Mouse (Mus musculus): Measurements from ENCODE around the gene Emilin2. TPM values are rescaled to one million over a fixed set of nuclear protein-coding genes. Genes with fewer than 3 reads are reported as not detected.
"Not testable (repeated sequence)": the region's sequence is repeated elsewhere in the genome, so short reads cannot be mapped to it uniquely, and the experiment has no call there.

Gene Emilin2
- 4.7 and 5.9 TPM in 2 replicates for polyA plus RNA-seq (2015; fragmentation: Nextera tagmentation; extraction: Ambion mirVana)

GRCm38 (mm10) chr17:71311340-71312171, at the start of gene Emilin2:
TSS of gene Emilin2 (minus strand) at chr17:71311978.
- H3K4me2 ChIP-seq: peak within 1 kb of the TSS; percentile 100
- peaks cover 30% of the 10 kb centered on the region for H3K27me3 ChIP-seq (replicated peaks)
- peak within 1 kb of the TSS; percentile 55 for H3K4me3 ChIP-seq (replicated peaks)
- peak within 1 kb of the TSS; percentile 39; the same call in 1 of the 2 replicates for H3K9ac ChIP-seq
- 7% methylated on average over 20 of the region's 20 CpGs for WGBS
- no peak within 1 kb of the TSS for H3K27ac ChIP-seq
- no peak for ATAC-seq (ENCODE audit: insufficient read depth, low FRiP score, low read depth)
- H3K9me3 ChIP-seq: no peaks in the 10 kb centered on the region
- H3K36me3 ChIP-seq: no peaks in the 10 kb centered on the region
- H3K4me1 ChIP-seq: peaks cover 13% of the 10 kb centered on the region

GRCm38 (mm10) chr17:71355526-71355925, 43.7 kb upstream of the Emilin2 start:
- 41% methylated on average over 3 of the region's 3 CpGs for WGBS
- Histone ChIP-seq H3K9ac (no peak overlapping the region), H3K27ac (no peak overlapping the region), H3K4me3 (replicated peaks) (no peak overlapping the region), H3K4me2 (no peak overlapping the region), H3K36me3 (peaks cover 18% of the 10 kb centered on the region), H3K4me1 (no peaks in the 10 kb centered on the region), H3K27me3 (replicated peaks) (no peaks in the 10 kb centered on the region), H3K9me3 (no peaks in the 10 kb centered on the region)
- ATAC-seq (ENCODE audit: insufficient read depth, low FRiP score, low read depth): peak; percentile 43; the same call in 1 of the 2 replicates

DNA sequence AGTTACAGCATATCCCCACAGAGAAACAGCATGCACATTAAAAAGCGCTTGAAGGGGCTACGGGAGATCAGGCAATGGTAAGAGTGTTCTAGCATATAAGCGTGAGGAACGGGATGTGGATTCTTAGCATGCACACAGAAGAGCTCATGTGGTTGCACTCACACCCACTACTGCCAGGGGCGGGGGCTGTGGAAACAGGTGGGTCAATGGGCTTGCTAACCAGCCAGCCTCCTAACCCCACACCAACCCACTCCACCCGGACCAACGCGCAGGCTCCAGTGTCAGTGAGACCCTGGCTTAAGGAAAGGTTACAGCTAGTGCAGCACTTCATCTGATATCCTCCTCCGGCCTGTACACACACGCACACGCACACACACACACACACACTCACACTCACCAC, 42.4 kb upstream of the Emilin2 start:
- 94% methylated on average over 11 of the region's 11 CpGs for WGBS
- no peak for ATAC-seq (ENCODE audit: insufficient read depth, low FRiP score, low read depth)
- H3K9ac ChIP-seq: no peak overlapping the region
- H3K4me3 ChIP-seq (replicated peaks): no peak overlapping the region
- no peaks in the 10 kb centered on the region for H3K4me1 ChIP-seq
- H3K9me3 ChIP-seq: no peaks in the 10 kb centered on the region
- H3K27ac ChIP-seq: no peak overlapping the region
- no peak overlapping the region for H3K4me2 ChIP-seq
- H3K27me3 ChIP-seq (replicated peaks): no peaks in the 10 kb centered on the region
- peaks cover 10% of the 10 kb centered on the region for H3K36me3 ChIP-seq

GRCm38 (mm10) chr17:71348188-71348587, 36.4 kb upstream of the Emilin2 start:
- Histone ChIP-seq H3K27ac (no peak overlapping the region), H3K4me3 (replicated peaks) (no peak overlapping the region), H3K4me2 (no peak overlapping the region), H3K36me3 (peaks cover 18% of the 10 kb centered on the region), H3K9me3 (no peaks in the 10 kb centered on the region), H3K27me3 (replicated peaks) (no peaks in the 10 kb centered on the region), H3K9ac (no peak overlapping the region), H3K4me1 (no peaks in the 10 kb centered on the region)
- 91% methylated on average over 3 of the region's 3 CpGs for WGBS
- no peak for ATAC-seq (ENCODE audit: insufficient read depth, low FRiP score, low read depth)

GRCm38 (mm10) chr17:71342006-71342405, 30.2 kb upstream of the Emilin2 start:
- H3K4me2 ChIP-seq: no peak overlapping the region
- H3K4me3 ChIP-seq (replicated peaks): no peak overlapping the region
- 87% methylated on average over 3 of the region's 3 CpGs for WGBS
- H3K9ac ChIP-seq: no peak overlapping the region
- H3K9me3 ChIP-seq: no peaks in the 10 kb centered on the region
- no peak for ATAC-seq (ENCODE audit: insufficient read depth, low FRiP score, low read depth)
- H3K4me1 ChIP-seq: no peaks in the 10 kb centered on the region
- no peaks in the 10 kb centered on the region for H3K27me3 ChIP-seq (replicated peaks)
- no peak overlapping the region for H3K27ac ChIP-seq
- peaks cover 9% of the 10 kb centered on the region; the same call in 1 of the 2 replicates for H3K36me3 ChIP-seq

DNA sequence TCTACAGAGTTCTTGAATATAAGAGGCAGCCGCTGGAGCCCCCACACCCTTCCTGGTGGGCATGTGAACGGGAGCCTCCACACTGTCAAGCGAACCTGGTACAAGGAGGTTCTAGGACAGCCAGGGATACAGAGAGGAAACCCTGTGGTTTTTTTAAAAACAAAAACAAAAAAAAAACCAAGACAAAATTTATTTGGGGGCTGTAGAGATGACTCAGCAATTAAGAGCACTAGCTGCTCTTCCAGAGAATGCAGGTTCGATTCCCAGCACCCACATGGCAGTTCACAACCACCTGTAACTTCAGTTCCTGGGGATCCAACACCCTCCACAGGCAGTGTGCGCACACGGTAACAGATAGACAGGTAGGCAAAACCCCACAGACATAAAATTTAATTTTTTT, 26.8 kb upstream of the Emilin2 start:
- H3K4me2 ChIP-seq: no peak overlapping the region
- H3K4me3 ChIP-seq (replicated peaks): no peak overlapping the region
- ATAC-seq (ENCODE audit: insufficient read depth, low FRiP score, low read depth): no peak
- peaks cover 5% of the 10 kb centered on the region; the same call in 1 of the 2 replicates for H3K36me3 ChIP-seq
- H3K9ac ChIP-seq: no peak overlapping the region
- no peak overlapping the region for H3K27ac ChIP-seq
- H3K9me3 ChIP-seq: no peaks in the 10 kb centered on the region
- WGBS: 95% methylated on average over 6 of the region's 6 CpGs
- no peaks in the 10 kb centered on the region for H3K4me1 ChIP-seq
- no peaks in the 10 kb centered on the region for H3K27me3 ChIP-seq (replicated peaks)

DNA sequence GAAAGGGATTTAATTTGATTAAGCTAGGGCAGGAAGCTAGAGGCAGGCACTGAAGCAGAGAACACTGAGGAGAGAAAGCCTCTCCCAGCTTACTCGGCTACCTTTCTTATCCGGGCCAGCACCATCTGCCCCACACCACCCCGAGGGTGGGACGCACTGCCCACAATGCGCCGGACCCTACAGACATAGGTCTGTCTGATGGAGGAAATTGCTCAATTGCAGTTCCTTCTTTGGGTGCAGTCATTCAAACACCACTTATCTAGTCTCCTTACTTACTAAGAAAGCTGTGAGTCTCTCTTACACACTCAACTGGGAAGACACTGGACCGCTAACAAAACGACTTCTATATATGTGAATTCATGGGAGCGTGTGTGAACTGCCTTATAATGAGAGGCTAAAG, 25.8 kb upstream of the Emilin2 start:
- 91% methylated on average over 9 of the region's 9 CpGs for WGBS
- no peak overlapping the region for H3K4me2 ChIP-seq

GRCm38 (mm10) chr17:71336421-71336820, 24.6 kb upstream of the Emilin2 start:
- no peak for ATAC-seq (ENCODE audit: insufficient read depth, low FRiP score, low read depth)
- Histone ChIP-seq H3K36me3 (no peaks in the 10 kb centered on the region), H3K4me2 (no peak overlapping the region), H3K4me3 (replicated peaks) (no peak overlapping the region), H3K27ac (no peak overlapping the region), H3K27me3 (replicated peaks) (no peaks in the 10 kb centered on the region), H3K9me3 (no peaks in the 10 kb centered on the region), H3K4me1 (no peaks in the 10 kb centered on the region), H3K9ac (no peak overlapping the region)
- WGBS: 43% methylated on average over 8 of the region's 8 CpGs

More for the DNA sequence above, 25.8 kb upstream of the Emilin2 start:
- Histone ChIP-seq H3K27ac (no peak overlapping the region), H3K9me3 (no peaks in the 10 kb centered on the region), H3K9ac (no peak overlapping the region), H3K4me3 (replicated peaks) (no peak overlapping the region), H3K27me3 (replicated peaks) (no peaks in the 10 kb centered on the region), H3K36me3 (no peaks in the 10 kb centered on the region), H3K4me1 (no peaks in the 10 kb centered on the region)
- ATAC-seq (ENCODE audit: insufficient read depth, low FRiP score, low read depth): no peak

DNA sequence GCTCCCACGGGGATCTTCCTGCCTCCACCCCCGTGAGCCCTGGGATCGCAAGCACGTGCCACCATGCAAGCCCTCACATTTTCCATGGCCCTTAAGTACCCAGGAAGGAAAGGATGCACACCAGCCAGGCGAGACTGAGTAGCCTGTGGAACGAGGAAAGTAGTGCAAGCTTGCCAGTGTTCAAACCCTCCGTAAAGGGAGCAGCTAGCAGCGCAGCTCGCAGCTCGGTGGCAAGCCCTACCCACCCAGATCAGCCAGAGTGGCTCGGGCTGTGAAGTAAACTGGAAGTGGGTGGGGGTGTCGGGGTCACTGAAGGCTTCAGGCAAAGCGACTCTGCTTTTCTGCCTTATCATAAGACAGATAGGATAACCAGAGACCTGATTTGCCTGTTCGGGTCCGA, 20.5 kb upstream of the Emilin2 start:
- no peak overlapping the region for H3K9ac ChIP-seq
- H3K4me2 ChIP-seq: no peak overlapping the region
- WGBS: 46% methylated on average over 15 of the region's 15 CpGs
- H3K4me1 ChIP-seq: no peaks in the 10 kb centered on the region
- no peaks in the 10 kb centered on the region for H3K9me3 ChIP-seq
- H3K4me3 ChIP-seq (replicated peaks): no peak overlapping the region
- H3K27ac ChIP-seq: no peak overlapping the region
- no peak for ATAC-seq (ENCODE audit: insufficient read depth, low FRiP score, low read depth)
- no peaks in the 10 kb centered on the region for H3K27me3 ChIP-seq (replicated peaks)
- H3K36me3 ChIP-seq: no peaks in the 10 kb centered on the region

- not testable (repeated sequence) for H3K27ac ChIP-seq; H3K36me3 ChIP-seq; ATAC-seq (ENCODE audit: insufficient read depth, low FRiP score, low read depth); H3K27me3 ChIP-seq (replicated peaks); H3K4me3 ChIP-seq (replicated peaks); H3K9me3 ChIP-seq; H3K9ac ChIP-seq; H3K4me1 ChIP-seq; H3K4me2 ChIP-seq
- 92% methylated on average over 8 of the region's 8 CpGs for WGBS
Observed at GRCm38 (mm10) chr17:71320731-71321130, 9.0 kb upstream of the Emilin2 start.

GRCm38 (mm10) chr17:71319361-71319760, 7.6 kb upstream of the Emilin2 start:
- Histone ChIP-seq H3K27me3 (replicated peaks) (no peaks in the 10 kb centered on the region), H3K36me3 (no peaks in the 10 kb centered on the region), H3K9ac (no peak overlapping the region), H3K9me3 (no peaks in the 10 kb centered on the region), H3K4me3 (replicated peaks) (no peak overlapping the region), H3K4me2 (no peak overlapping the region), H3K27ac (no peak overlapping the region), H3K4me1 (no peaks in the 10 kb centered on the region)
- no peak for ATAC-seq (ENCODE audit: insufficient read depth, low FRiP score, low read depth)
- whole genome bisulfite sequencing: 88% methylated on average over 3 of the region's 3 CpGs

- Histone ChIP-seq H3K9me3 (no peaks in the 10 kb centered on the region), H3K27me3 (replicated peaks) (no peaks in the 10 kb centered on the region), H3K4me3 (replicated peaks) (no peak overlapping the region), H3K27ac (no peak overlapping the region), H3K4me2 (no peak overlapping the region), H3K4me1 (no peaks in the 10 kb centered on the region), H3K36me3 (no peaks in the 10 kb centered on the region), H3K9ac (no peak overlapping the region)
- ATAC-seq (ENCODE audit: insufficient read depth, low FRiP score, low read depth): no peak
- 93% methylated on average over 4 of the region's 4 CpGs for WGBS
Observed at GRCm38 (mm10) chr17:71317571-71317970, 5.8 kb upstream of the Emilin2 start.
